Mouse (Mus musculus) 3134 (cell line): ENCODE measurements around the gene Gm9913.

Experiments
- DNase-seq: peaks from one replicate; pipeline ENCODE4 v3.0.0-alpha.2; 2011; ENCODE audit warnings: low spot score; ENCODE audit not compliant: insufficient read length; ENCODE audit errors: extremely low read depth

Gene Gm9913

DNA sequence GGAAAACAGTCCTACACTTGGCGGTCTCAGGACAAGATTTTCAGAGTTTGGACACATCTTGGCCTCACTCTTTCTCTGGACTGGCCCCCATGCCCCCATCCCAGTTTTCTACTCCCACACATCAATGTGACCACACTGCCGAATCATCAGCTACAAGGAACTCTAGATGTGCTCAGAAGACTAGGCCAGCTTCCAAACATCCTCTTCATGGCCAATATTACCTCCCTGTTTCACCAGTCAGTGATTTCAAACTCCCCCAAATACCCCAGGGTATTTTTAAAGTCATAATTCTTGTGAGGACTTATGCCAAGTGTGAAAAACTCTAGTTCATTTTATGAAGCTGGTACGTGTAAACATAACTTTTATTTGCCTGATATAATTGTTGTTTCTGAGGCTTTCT, 40.1 kb downstream of the Gm9913 start:
- DNase-seq, result no peak

DNA sequence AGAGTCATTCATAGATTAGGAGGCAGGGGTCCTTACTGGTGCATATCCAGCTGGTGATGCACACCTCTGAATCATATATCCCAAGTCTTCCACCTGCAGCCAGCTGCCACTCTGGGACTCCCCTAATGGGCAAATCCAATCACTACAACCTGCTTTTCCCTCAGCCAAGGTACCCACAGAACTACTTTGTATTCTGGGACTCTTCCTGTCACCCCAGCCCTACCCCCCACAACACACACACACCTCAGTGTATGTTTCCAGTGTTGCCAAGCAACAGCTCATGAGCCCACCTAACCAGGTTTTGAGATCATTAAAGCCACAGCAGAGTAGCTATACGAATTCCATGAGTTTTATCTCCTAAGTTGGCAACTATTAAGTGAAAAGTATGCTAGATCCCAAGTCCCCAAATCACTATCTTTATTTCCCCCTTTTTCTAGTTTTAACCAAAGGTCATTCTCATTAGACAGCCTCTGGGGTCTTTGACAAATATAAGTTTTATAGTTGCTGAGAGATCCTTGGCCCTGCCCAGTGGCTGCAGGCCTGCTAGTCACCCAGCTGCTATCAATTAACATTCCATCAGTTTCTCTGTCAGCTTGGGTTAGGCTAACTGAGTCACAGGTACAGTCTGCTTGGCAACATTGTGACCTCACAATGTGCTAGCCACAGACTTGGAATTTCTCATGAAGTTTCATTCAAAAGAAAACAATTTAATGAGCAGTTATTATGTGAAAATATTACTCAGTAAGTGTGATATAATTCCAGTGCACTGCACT, 44.1 kb downstream of the Gm9913 start:
- DNase-seq, result no peak

DNA sequence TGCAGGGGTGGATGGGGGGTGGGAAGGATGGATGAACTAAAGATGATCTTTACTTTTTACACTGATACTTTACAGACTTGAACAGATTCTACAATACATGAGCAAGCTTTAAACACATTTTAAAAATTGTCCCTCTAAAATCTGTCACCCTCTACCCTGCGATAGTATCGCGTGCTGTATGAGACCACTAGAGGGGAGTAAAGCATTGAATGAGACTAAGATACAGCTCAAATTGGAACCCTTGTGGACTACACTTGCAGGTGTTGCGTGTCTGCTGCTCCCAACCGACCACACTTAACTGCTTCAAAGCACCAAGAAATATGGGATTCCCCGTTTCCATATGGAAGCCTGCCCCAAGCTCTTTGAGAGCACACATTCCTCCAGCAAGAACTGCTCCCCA, 50.9 kb downstream of the Gm9913 start:
- no peak for DNase-seq
